Mouse (Mus musculus): ENCODE data around the gene Rnft2. TPM values are rescaled to one million over a fixed set of nuclear protein-coding genes. Genes with fewer than 3 reads are reported as not detected.
A peak's percentile ranks its signal among the peaks of the same experiment; 100 is the strongest.

The Rnft2 gene
- total RNA-seq, 2 experiments from 2014 or later = 77.0 to 91.2 TPM

DNA sequence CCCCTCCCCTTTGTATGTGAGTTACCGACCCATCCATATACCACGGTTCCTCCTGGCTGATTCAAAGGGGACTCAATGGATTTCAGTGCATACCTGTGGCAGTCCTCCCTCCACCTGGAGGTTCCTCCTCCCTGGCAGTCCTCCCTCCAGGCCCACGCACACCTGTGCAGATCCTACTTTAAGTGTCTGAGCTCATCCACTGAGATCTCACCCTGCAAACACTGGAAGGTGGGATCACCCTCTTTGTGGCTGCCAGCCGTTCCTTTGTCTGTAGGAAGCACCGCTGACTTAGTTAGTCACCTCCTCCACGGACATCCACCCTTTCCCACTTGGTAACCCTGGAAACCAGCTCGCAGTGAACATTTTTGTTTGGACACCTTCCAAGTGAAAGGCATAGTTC, 67.3 kb downstream of the Rnft2 start:
- DNase-seq = no peak
- intact Hi-C loops (cut with DNase I) = no loop called here

DNA sequence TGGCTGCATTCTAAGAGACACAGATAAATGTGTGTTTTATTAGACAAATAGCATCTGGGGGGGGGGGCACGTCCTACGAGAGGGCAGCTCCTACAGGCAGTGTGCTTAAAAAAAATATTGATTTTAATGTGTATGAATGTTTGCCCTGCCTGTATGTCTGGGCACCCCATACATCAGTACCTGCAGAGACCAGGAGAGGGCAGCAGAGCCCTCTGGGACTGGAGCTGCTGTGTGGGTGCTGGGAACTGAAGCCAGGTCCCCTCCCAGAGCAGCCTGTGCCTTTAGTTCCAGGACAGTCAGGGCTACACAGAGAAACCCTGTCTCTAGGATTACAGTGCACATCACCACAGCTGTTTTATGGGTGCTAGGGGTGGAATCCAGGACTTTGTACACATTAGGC, 69.8 kb downstream of the Rnft2 start:
- intact Hi-C loops (cut with DNase I) = no loop called here
- no peak for DNase-seq

DNA sequence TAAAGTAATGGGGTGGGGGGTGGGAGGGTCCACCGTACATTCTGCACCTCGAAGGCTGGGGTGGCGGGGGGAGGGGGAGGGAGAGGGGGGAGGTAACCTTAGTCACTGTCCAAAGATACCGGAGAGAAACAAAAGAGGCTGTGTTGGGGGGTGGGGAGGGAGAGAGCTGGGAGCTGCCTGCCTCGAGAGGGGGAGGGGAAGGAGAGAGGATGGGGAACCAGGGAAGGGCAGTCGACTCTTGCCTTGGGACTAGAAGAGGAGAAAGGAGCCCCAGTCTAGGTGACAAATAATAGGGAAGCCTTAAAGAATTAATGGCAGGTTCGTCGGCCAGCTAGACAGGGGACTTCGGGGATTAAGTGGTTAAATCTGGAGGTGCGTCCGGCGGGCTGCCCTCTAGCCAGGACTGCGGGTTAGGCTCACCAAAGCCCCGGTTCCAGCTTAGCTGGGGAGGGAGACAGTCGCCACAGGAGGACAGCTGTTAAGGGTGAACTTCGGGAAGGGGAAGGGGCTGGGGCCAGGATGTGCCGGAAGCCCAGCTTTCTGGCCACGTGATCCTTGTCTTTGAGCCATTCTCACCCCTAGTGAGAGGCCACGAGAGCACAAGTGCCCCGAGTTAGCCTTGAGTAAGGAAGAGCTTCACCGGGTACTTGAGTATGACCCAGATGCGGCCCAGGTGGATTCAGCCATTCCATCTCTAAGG, 70.5 kb downstream of the Rnft2 start:
- intact Hi-C loops (cut with DNase I) = no loop called here

DNA sequence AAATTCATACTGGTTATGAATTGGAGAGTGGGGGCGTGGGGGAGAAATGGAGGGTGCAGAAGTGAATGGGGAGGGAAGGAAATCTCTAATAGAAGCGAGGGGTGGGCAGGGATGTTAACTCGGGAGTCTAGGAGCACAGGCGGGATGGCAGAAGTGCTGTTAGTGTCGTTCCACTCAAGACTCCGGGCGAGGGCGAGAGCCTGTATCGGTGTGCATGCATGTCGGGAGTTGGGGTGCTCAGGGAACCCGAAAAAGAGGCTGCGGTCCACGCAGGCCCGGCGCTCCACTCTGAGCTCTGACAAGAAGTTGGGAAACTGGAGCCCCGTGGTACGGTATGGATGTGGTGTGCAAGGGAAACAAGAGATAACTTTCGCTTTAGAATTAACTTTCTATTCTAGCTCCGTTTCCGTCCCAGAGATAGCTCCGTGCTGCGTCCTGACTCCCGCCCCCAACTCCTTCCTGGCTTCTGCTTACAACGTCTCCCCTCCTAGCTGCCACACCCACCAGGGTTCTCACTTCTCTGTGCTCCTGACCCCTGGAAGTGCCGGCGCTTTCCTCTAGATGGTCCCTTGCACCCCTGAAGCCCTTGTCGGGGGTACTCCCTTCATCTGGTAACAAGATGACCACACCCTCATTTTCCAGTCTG, 72.7 kb downstream of the Rnft2 start:
- intact Hi-C loops (cut with DNase I) = no loop called here
- DNase-seq = no peak

More for the DNA sequence above, 70.5 kb downstream of the Rnft2 start:
- no peak for DNase-seq

DNA sequence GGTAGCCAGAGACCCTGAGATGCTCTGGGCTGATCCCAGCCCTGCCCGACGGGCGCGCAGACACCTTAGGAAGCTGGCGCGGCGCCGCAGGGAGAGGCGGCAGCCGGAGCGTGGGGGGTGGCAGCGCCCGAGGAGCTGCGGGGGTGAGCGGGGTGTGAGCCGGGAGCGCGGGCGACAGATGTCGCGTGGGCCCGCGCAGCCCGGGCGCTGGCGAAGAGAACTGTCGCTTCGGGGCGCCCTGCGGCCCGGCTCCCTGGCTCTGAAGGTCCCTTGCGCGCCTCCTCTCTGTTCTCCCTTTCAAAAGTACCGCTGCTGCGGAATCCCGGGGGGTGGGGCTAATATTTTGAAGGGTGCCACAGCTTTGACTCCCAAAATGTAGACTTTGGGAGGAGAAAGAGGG, 73.3 kb downstream of the Rnft2 start:
- DNase-seq = no peak
- intact Hi-C loops (cut with DNase I) = no loop called here

DNA sequence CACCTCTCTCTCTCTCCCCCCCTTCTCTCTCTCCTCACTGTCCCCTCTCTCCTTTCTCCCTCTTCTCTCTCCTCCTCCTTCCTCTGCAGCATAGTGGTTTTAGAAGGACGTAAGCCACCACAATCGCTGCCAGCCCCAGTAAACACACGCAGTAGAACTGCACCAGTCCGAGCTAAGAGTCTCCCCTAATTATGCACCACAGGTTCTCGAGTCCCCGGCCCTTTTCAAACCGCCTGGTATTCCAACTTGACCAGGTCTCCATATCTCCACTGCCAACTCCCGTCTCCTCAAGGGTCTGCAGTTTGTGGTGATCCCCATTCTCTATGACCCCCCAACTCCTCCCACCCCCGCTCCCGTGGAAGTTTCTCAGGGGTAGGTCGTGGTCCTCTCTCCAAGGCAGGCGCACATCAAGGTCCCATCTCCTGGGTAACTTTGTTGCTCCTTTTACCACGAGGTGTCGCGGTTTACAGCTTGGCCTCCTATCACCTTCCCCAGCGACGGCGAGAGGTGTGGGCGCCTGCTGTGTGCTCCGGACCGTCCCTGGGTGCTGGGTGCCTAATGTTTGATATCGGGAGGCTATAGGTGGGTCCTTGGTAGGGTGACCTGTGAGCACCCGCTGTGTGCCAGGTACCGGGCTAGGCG, 73.9 kb downstream of the Rnft2 start:
- intact Hi-C loops (cut with DNase I) = no loop called here
- DNase-seq = no peak

DNA sequence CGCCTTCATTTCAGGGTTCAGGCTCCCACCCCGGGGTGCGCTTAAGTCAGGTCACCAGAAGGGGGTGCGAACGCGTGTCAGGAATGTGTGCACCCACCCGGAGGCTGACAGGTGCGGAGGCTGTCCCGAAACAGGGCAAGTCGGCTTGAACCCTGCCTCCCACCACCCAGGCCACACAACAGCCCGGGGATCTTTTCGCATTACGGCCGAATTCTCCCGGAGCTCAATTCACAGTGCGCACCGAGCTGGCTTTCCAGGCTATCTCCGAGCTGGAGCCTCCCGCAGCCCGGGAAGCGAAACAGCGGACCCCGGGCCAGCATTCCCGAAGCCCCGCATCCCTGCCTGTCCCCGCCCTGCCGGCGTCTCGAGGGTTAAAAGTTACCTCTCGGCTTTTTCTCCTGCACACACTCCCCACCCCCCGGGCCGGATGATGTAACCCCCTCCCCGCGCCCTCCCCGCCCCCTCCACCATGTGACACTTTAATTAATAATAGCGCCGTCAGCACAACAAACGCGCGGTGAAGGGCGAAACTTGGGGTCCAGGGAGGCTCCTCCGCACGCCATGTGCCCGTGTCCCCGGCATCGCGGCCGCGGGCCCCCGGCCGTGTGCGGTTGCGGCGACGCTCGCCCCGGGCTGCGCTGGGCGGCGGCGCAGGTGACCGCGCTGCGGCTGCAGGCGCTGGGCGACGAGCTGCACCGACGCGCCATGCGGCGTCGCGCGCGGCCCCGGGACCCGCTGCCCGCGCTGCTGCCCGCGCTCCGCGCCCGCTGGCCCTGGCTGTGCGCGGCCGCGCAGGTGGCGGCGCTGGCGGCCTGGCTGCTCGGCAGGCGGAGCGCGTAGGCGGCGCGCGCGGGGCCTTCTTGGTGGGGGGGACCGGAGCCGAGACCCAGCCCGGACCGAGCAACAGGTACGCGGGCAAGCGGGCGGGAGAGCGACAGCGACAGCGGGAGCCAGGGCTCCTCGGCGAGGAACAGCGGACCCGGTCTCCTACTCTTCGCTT, 75.4 kb downstream of the Rnft2 start:
- intact Hi-C loops (cut with DNase I) = no loop called here
- peak; percentile 34 for DNase-seq

DNA sequence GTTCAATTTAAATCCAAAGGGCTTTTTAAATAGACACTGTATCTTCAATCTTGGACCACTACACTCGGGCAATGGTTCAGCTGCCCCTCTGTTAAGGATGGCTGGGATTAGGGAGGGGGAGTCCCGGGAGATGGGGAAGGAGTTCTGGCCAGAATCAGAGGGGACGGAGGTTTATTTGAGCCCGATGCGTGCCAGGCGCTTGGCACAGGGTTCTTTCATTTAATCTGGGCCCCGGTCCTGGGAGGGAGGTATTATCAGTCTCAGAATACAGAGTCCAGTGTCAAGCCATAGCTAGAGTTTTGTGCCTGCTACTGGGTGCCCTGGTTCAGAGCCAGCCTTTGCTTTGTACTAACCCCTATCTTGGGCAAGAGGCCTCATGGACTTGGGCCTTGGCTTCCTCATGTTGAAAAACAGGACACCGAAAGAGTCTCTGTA, 77.3 kb downstream of the Rnft2 start:
- intact Hi-C loops (cut with DNase I) = no loop called here
- peak; percentile 75 for DNase-seq

DNA sequence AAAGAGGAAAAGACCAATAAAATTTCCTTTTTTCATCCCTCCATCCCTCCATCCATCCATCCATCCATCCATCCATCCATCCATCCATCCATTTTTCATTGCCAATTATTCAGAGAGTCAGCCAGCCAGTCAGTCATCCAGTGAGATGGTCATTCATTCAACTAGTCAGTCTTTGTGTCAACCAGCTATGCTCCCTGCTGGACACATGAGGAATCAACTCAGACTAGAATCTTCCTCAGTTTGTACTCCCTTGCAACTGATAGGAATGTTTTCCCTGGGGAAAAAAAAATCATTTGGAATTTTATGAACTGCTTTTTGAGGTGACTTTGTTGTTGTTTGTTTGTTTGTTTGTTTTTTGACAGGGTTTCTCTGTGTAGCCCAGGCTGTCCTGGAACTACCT, 79.5 kb downstream of the Rnft2 start:
- DNase-seq = no peak

DNA sequence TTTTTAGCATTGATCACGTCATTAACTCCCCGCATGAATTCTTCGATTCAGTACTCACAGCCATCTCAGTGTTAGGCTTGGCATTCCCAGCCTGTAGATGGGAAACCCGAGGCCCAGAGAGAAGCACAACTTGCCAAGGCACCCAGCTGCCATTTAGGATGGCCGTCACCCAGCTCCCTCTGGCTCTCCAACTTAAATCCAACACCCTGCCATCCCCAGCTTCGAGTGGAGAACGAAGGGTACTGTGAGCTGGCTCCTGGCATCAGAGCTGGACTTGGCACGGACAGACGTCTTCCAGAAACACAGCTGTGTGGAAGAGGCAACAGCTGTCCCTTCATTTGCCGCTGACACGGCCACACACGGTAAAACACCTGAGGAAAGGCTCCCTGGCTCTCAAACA, 80.3 kb downstream of the Rnft2 start, which contains the start of gene Hrk:
Gene Hrk, plus strand, starts transcription at position 68 of the 400 bp plus-strand sequence.
- intact Hi-C loops (cut with DNase I) = no loop called here
- peak; percentile 68 for DNase-seq

More for the DNA sequence above, 79.5 kb downstream of the Rnft2 start:
- intact Hi-C loops (cut with DNase I) = no loop called here

DNA sequence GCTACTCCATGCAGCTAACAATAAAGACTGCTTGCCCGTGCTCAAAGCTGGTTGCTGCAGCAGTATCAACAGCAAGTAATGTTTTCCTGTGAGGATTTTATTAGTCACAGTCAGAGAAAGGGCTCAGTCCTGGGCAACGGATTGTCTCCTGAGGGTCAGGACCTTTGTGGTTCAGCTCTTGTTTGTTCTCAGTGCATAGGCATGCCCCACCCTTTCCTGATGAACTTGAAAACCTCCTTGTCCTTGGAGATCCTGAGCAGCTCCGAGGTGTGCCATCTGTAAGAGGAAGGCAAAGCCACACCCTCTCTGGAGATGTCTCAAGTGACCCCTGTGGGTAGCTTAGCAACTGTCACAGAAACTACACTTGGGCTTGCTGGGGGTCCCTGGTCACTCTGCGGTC, 84.2 kb downstream of the Rnft2 start:
- intact Hi-C loops (cut with DNase I) = no loop called here

DNA sequence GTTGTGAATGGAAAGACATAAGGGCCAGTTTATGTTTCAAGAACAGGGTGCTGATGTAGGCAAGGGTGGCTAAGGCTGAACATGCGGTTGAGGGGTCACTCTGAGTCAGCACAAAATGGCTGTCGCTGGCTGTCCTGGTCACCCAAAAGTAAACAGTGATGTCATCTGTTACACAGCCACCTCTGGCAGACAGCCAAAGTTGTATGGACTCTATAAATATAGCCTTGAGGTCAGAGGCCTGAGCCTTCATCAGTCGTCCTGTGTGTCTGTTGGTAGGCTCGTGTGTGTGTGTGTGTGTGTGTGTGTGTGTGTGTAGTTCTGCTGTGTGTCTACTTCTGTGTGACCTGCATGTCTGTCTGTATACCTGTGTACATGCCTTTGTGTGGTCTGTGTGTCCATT, 87.9 kb downstream of the Rnft2 start:
- no peak for DNase-seq
- intact Hi-C loops (cut with DNase I) = no loop called here

More for the DNA sequence above, 84.2 kb downstream of the Rnft2 start:
- DNase-seq = no peak

DNA sequence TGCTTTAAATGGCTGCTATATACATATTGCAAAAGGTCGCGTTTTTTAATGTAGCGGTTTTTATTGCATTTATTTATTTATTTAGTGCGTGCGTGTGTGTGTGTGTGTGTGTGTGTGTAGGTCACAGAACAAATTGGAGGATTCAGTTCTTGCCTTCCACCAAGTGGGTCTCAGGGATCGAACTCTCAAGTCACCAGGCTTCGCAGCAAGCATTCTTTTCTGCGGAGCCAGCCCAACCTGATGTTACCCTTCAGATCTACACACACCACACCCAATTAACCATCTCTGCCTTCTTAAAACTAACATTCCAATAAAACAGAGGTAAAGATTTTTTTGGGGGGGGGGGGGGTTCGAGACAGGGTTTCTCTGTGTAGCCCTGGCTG, 89.4 kb downstream of the Rnft2 start:
- intact Hi-C loops (cut with DNase I) = no loop called here
- no peak for DNase-seq

DNA sequence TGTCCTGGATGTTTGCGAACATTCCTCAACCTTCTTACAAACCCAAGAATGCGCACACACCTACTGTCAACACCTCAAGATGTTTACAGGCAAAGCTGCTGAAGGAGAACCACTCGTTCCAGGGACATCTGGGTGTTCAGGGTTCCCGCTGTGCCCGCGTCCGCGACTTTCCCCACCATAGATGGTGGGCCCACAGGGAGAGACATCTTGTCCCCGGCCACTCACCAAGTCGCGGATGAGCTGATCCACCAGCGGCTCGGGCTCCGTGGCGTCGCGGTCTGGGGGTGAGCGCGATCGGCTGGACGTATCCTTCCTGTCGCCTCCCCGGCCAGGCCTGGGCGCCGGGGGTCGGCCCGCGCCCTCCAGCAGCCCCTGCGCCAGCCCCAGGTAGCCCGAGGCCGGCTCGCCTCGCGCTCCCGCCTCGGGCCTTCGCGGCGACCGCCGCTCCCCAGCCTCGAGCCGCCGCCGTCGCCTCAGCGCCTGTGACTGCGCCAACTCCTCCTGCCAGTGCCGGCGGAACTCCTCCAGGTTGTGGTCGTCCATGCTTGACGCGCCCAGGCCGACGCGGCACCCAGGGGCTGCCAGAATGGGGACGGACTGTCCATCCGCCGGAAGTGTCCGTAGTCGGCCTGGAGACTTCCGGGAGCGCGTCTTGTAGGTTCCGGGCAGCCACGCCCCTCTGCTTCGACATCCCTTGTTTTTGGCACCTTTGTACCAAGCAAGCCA, 89.9 kb downstream of the Rnft2 start, which contains the start of gene Fbxw8:
Gene Fbxw8, minus strand, starts transcription at position 626 of the 726 bp plus-strand sequence.
- DNase-seq = peak; percentile 91
- intact Hi-C loops (cut with DNase I) = no loop called here

DNA sequence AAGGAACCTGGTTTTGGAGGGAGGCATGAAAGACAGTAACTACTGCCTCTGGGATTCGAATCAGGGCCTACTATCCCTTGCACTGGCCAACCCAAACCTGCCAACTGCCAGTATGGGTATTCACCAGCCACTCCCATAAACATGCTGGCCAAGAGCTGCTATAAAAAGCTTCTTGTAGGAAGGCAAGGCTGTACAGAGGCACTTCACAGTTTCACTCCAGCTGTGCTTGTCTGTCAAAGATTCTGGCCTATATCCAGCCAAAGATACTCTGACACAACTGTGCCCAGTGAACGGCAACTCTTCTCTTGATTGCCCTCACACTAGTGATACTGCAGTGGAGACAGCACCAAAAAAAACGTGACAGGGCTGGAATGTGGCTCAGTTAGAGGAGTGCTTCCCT, 95.2 kb downstream of the Rnft2 start:
- intact Hi-C loops (cut with DNase I) = no loop called here
- no peak for DNase-seq

DNA sequence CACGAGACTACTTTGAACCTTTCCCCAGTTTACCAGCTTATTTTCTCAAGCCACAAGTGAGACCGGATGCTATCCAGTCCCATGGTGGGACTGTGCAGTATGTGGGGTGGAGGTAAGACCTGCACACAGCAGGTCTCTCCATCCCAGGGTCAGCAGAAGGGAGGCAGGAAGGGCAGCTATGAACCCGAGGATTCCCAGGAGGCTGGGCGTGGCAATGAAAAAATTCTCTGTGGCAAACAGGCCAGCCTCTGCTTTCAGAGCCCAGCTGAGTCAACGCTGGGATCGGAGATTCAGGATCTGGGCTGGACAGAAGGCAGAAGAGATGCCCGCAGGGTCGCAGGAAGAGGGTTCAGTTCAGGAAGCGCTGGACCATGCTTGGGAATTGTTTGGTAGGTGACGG, 97.7 kb downstream of the Rnft2 start:
- no peak for DNase-seq
- intact Hi-C loops (cut with DNase I) = no loop called here

DNA sequence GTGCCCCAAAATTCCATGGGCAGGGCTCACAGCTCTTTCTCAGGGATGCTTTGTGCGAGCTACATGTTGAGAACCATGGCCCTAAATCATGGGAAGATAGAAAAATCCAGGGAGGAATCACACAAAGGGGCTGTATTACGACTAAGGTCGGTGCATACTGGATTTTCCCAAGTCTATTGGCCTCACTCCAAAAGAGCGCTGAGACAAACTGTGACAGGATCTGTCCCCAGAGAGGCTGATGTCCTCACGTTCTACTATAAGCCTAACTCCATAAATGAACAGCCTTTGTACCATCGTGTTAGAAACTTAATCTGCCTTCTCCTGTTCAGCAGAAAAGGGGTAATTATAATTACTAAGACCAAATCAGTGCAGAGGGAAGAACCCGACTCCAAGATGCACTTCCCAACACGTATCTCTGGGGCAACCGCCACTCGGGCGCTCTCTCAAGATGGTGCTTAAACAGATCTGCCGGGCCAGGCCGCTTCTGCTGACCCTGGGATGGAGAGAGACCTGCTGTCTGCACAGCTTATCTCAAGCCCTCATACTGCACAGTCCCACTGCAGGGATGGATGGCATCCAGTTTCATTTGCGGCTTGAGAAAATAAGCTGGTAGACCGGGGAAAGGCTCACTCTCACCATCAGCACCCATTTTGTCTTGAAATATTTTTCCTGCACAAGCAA, 98.8 kb downstream of the Rnft2 start:
- DNase-seq = no peak
- intact Hi-C loops (cut with DNase I) = no loop called here

DNA sequence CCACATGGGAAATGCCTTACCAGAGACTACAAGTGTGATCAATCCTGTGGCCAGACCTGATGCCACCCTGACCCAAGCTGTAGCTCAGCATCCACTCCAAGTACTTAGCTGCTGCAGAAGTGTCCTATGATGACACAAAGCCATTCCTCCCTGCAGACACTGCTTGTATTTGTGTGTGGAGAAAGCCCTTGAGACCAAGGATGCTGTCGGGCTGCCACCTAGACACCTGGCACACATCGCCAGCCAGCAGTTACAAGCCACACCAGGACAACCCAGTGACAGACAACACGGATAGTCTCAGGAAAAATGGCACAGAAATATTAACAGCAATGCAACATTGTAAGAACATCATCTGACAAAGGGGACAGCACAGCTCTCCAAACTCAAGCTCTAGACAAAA, 99.5 kb downstream of the Rnft2 start:
- DNase-seq = no peak
- intact Hi-C loops (cut with DNase I) = no loop called here

DNA sequence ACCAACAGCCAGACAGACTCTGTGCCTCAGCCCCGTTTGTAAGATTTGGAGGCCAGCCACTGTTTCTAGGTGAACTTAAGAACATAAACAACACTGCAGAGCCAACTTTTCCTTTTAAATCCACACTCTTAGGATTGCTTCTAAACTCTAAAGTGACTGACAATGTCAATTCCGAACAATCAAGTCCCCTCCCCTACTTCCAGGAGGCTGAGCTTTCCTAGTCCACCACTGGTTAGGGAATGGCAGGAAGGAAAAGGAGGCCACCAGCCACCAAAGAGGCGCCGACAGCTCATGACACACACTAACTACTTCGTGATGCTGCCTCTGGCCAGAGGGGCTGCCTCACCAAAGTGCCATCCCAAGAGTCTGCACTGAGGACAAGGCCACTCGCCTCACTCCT, 100.1 kb downstream of the Rnft2 start:
- intact Hi-C loops (cut with DNase I) = no loop called here
- DNase-seq = no peak

Data from left cerebral cortex, postnatal 4 days (tissue).